Mouse (Mus musculus): ENCODE measurements around the gene Recql5. TPM values are rescaled to one million over a fixed set of nuclear protein-coding genes. Genes with fewer than 3 reads are reported as not detected.
A peak's percentile ranks its signal among the peaks of the same experiment; 100 is the strongest.

Recql5 gene
- polyA plus RNA-seq, 1 experiment from 2014 or later: 19.1 TPM

DNA sequence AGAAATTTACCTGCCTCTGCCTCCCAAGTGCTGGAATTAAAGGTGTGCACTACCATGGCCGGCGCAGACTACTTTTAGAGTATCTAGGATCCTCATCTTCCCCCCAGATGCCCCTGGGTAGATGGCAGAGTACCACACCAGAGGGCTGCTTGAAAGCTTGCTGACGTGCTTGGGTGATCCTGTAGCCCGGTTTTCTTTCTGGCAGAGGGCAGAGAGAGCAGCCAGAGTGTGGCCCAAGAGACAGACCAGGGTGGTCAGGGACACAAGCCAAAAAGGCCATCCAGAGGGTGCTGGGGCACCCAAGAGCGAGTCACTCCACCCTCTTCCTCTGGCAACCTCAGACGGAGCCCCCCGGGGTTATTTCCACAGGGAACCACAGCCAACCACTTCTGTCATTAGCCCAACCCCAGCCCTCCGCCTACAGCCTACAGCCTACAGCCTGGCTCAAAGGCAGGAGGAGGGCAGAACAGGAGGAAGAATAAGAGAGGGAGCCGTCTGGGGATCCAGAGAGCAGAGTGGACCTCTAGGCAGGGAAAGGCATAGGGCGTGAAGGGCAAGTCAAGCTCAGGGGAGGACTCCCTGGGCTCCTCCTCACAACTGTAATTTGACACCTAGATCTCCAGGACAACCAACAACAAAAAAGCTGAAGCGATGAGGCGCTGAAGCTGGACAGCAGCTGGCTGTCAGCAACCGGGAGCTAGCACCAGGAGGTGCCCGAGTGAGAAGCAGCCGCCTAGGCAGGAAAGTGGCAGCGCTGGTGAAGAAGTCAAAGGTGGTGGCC is 33.6 kb downstream of the Recql5 start, which contains the start of gene Smim5:
Gene Smim5, plus strand, starts transcription at position 481 of the 781 bp plus-strand sequence.
- peaks cover 55% of the 10 kb centered on the region for H3K4me1 ChIP-seq (ENCODE audit: control insufficient read depth, insufficient read depth, low read length)
- H3K4me2 ChIP-seq (replicated peaks; ENCODE audit: low read depth, low read length): peak within 1 kb of the TSS; percentile 21
- peak; percentile 87 for ATAC-seq (ENCODE audit: low FRiP score, low TSS enrichment)
- H3K27me3 ChIP-seq (ENCODE audit: control insufficient read depth, insufficient read depth, low read length): no peaks in the 10 kb centered on the region
- no peaks in the 10 kb centered on the region for H3K9me3 ChIP-seq (ENCODE audit: control insufficient read depth, low read length)
- H3K4me3 ChIP-seq (ENCODE audit: low read length): no peak within 1 kb of the TSS
- H3K36me3 ChIP-seq (ENCODE audit: control insufficient read depth, insufficient read depth, low read length): peaks cover 15% of the 10 kb centered on the region; the same call in 1 of the 2 replicates
- 20% methylated on average over 16 of the region's 16 CpGs for WGBS
- 0 out of 2 replicates have a peak within 1 kb of the TSS, but pooled peaks have one; percentile 38 for H3K9ac ChIP-seq (ENCODE audit: low read depth, low read length)
- peak within 1 kb of the TSS; percentile 80 for H3K27ac ChIP-seq (ENCODE audit: low read depth, low read length)

GRCm38 (mm10) chr11:115898886-115899285 is 34.4 kb downstream of the Recql5 start:
- Histone ChIP-seq H3K9ac (ENCODE audit: low read depth, low read length) (0 out of 2 replicates have a peak overlapping the region, but pooled peaks have one; percentile 12), H3K27ac (ENCODE audit: low read depth, low read length) (peak overlapping the region; percentile 80), H3K4me3 (ENCODE audit: low read length) (no peak overlapping the region), H3K27me3 (ENCODE audit: control insufficient read depth, insufficient read depth, low read length) (no peaks in the 10 kb centered on the region), H3K4me2 (replicated peaks; ENCODE audit: low read depth, low read length) (no peak overlapping the region), H3K9me3 (ENCODE audit: control insufficient read depth, low read length) (no peaks in the 10 kb centered on the region), H3K36me3 (ENCODE audit: control insufficient read depth, insufficient read depth, low read length) (peaks cover 23% of the 10 kb centered on the region), H3K4me1 (ENCODE audit: control insufficient read depth, insufficient read depth, low read length) (peaks cover 48% of the 10 kb centered on the region)
- WGBS: 2% methylated on average over 4 of the region's 4 CpGs
- no peak for ATAC-seq (ENCODE audit: low FRiP score, low TSS enrichment)

GRCm38 (mm10) chr11:115898446-115898845 is 34.8 kb downstream of the Recql5 start:
- H3K27ac ChIP-seq (ENCODE audit: low read depth, low read length): no peak overlapping the region
- H3K4me3 ChIP-seq (ENCODE audit: low read length): no peak overlapping the region
- 84% methylated on average over 7 of the region's 7 CpGs for WGBS
- peaks cover 27% of the 10 kb centered on the region for H3K36me3 ChIP-seq (ENCODE audit: control insufficient read depth, insufficient read depth, low read length)
- H3K4me1 ChIP-seq (ENCODE audit: control insufficient read depth, insufficient read depth, low read length): peaks cover 43% of the 10 kb centered on the region
- H3K9ac ChIP-seq (ENCODE audit: low read depth, low read length): no peak overlapping the region
- no peaks in the 10 kb centered on the region for H3K27me3 ChIP-seq (ENCODE audit: control insufficient read depth, insufficient read depth, low read length)
- ATAC-seq (ENCODE audit: low FRiP score, low TSS enrichment): no peak
- no peak overlapping the region for H3K4me2 ChIP-seq (replicated peaks; ENCODE audit: low read depth, low read length)
- no peaks in the 10 kb centered on the region for H3K9me3 ChIP-seq (ENCODE audit: control insufficient read depth, low read length)

DNA sequence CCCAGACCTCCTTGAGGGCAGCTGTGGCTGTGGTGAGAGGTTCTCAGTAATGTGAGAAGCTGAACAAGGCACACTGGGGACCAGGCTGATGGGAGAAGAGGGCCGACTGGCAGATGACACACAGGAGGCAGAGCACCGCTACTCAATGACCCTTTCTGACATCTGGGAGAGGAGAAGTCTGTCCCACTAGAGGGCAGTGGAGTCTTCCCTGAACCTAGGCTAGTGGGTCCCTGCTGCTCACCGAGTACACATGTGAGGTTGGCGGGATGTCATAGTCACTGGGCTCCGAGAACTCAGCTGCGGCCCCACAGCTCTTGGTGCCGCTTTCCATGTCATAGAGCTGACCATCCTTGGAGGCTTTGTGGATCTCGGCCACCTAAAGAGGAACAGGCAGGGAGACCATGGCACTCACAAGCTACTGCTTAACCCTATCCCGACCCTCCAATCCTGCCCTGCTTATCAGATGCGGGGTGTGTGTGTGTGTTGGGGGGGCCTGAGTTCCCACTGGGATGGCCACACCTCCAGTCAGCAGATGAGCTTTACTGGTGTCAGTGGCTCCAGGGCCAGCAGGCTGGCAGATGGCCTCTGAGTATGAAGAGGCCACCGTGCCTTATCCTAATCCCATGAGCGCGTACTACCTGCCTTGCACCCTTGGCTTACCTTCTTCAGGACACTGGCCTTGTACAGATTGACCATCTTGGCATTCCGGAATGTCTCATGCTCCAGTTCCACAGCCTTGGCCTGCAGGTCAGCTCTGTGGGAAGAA is 38.3 kb downstream of the Recql5 start:
- Histone ChIP-seq H3K4me3 (ENCODE audit: low read length) (no peak overlapping the region), H3K27ac (ENCODE audit: low read depth, low read length) (no peak overlapping the region), H3K36me3 (ENCODE audit: control insufficient read depth, insufficient read depth, low read length) (peaks cover 34% of the 10 kb centered on the region), H3K27me3 (ENCODE audit: control insufficient read depth, insufficient read depth, low read length) (no peaks in the 10 kb centered on the region), H3K9me3 (ENCODE audit: control insufficient read depth, low read length) (no peaks in the 10 kb centered on the region), H3K4me1 (ENCODE audit: control insufficient read depth, insufficient read depth, low read length) (peaks cover 16% of the 10 kb centered on the region), H3K4me2 (replicated peaks; ENCODE audit: low read depth, low read length) (no peak overlapping the region), H3K9ac (ENCODE audit: low read depth, low read length) (no peak overlapping the region)
- 72% methylated on average over 14 of the region's 14 CpGs for WGBS
- no peak for ATAC-seq (ENCODE audit: low FRiP score, low TSS enrichment)

DNA sequence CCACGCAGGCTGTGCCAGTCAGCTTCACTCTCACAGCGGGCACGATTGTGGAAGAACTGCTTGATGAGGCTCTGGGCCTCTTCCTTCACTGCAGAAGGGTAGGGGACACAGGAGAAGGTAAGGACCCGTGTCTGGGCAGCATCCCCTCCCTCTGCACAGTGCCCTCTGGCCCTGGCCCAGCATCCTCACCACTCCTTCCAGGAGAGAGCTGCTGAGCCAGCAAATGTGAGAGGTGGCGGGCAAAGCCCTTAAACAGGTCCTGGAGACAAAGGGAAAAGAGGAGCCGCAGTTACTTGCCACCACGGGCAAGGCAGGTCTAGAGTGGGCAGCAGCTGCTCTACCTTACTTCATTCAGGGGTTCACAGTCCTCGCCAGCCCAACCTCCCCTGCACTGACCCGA is 40.2 kb downstream of the Recql5 start:
- Histone ChIP-seq H3K4me2 (replicated peaks; ENCODE audit: low read depth, low read length) (no peak overlapping the region), H3K4me3 (ENCODE audit: low read length) (no peak overlapping the region), H3K9ac (ENCODE audit: low read depth, low read length) (no peak overlapping the region), H3K27me3 (ENCODE audit: control insufficient read depth, insufficient read depth, low read length) (no peaks in the 10 kb centered on the region), H3K36me3 (ENCODE audit: control insufficient read depth, insufficient read depth, low read length) (peaks cover 34% of the 10 kb centered on the region), H3K4me1 (ENCODE audit: control insufficient read depth, insufficient read depth, low read length) (no peaks in the 10 kb centered on the region), H3K9me3 (ENCODE audit: control insufficient read depth, low read length) (no peaks in the 10 kb centered on the region), H3K27ac (ENCODE audit: low read depth, low read length) (no peak overlapping the region)
- no peak for ATAC-seq (ENCODE audit: low FRiP score, low TSS enrichment)
- 91% methylated on average over 9 of the region's 9 CpGs for WGBS

DNA sequence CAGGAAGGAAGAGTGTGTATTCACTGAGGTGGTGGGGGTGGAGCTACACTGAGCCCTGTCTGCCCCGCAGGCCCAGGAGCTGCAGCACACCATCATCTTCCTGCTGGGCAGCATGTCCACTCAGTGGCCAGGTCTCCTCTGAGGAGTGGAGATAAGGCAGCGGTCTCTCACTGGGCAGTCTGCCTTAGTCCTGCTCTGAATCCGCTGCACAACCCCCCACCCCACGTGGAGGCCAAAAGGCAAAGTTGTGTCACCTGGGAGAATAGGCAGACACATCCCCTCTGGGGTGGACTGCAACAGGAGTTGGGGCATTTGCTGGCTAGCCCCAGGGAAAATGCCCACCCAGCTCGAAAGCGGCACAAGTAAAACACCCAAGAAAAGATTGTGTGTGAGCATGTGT is 41.1 kb downstream of the Recql5 start:
- no peak overlapping the region for H3K27ac ChIP-seq (ENCODE audit: low read depth, low read length)
- H3K9me3 ChIP-seq (ENCODE audit: control insufficient read depth, low read length): no peaks in the 10 kb centered on the region
- no peak overlapping the region for H3K9ac ChIP-seq (ENCODE audit: low read depth, low read length)
- ATAC-seq (ENCODE audit: low FRiP score, low TSS enrichment): no peak
- no peak overlapping the region for H3K4me3 ChIP-seq (ENCODE audit: low read length)
- WGBS: 65% methylated on average over 6 of the region's 6 CpGs
- H3K4me2 ChIP-seq (replicated peaks; ENCODE audit: low read depth, low read length): no peak overlapping the region
- H3K4me1 ChIP-seq (ENCODE audit: control insufficient read depth, insufficient read depth, low read length): no peaks in the 10 kb centered on the region
- H3K27me3 ChIP-seq (ENCODE audit: control insufficient read depth, insufficient read depth, low read length): no peaks in the 10 kb centered on the region
- peaks cover 34% of the 10 kb centered on the region for H3K36me3 ChIP-seq (ENCODE audit: control insufficient read depth, insufficient read depth, low read length)

- Histone ChIP-seq H3K27me3 (ENCODE audit: control insufficient read depth, insufficient read depth, low read length) (no peaks in the 10 kb centered on the region), H3K4me1 (ENCODE audit: control insufficient read depth, insufficient read depth, low read length) (no peaks in the 10 kb centered on the region), H3K36me3 (ENCODE audit: control insufficient read depth, insufficient read depth, low read length) (peaks cover 14% of the 10 kb centered on the region), H3K4me2 (replicated peaks; ENCODE audit: low read depth, low read length) (no peak overlapping the region), H3K27ac (ENCODE audit: low read depth, low read length) (no peak overlapping the region), H3K4me3 (ENCODE audit: low read length) (no peak overlapping the region), H3K9me3 (ENCODE audit: control insufficient read depth, low read length) (no peaks in the 10 kb centered on the region), H3K9ac (ENCODE audit: low read depth, low read length) (no peak overlapping the region)
- ATAC-seq (ENCODE audit: low FRiP score, low TSS enrichment): no peak
- 84% methylated on average over 6 of the region's 6 CpGs for WGBS
These were observed 44.1 kb downstream of the Recql5 start for GRCm38 (mm10) chr11:115889159-115889558.

- no peaks in the 10 kb centered on the region for H3K9me3 ChIP-seq (ENCODE audit: control insufficient read depth, low read length)
- no peak overlapping the region for H3K4me2 ChIP-seq (replicated peaks; ENCODE audit: low read depth, low read length)
- H3K36me3 ChIP-seq (ENCODE audit: control insufficient read depth, insufficient read depth, low read length): peaks cover 3% of the 10 kb centered on the region; the same call in 1 of the 2 replicates
- no peak overlapping the region for H3K9ac ChIP-seq (ENCODE audit: low read depth, low read length)
- no peak overlapping the region for H3K27ac ChIP-seq (ENCODE audit: low read depth, low read length)
- no peaks in the 10 kb centered on the region; the same call in 1 of the 2 replicates for H3K27me3 ChIP-seq (ENCODE audit: control insufficient read depth, insufficient read depth, low read length)
- ATAC-seq (ENCODE audit: low FRiP score, low TSS enrichment): no peak
- 90% methylated on average over 5 of the region's 5 CpGs for WGBS
- H3K4me1 ChIP-seq (ENCODE audit: control insufficient read depth, insufficient read depth, low read length): no peaks in the 10 kb centered on the region
- H3K4me3 ChIP-seq (ENCODE audit: low read length): no peak overlapping the region
These were observed 45.3 kb downstream of the Recql5 start for GRCm38 (mm10) chr11:115888020-115888419.

- Histone ChIP-seq H3K27ac (ENCODE audit: low read depth, low read length) (no peak overlapping the region), H3K4me1 (ENCODE audit: control insufficient read depth, insufficient read depth, low read length) (no peaks in the 10 kb centered on the region), H3K9ac (ENCODE audit: low read depth, low read length) (no peak overlapping the region), H3K27me3 (ENCODE audit: control insufficient read depth, insufficient read depth, low read length) (no peaks in the 10 kb centered on the region; the same call in 1 of the 2 replicates), H3K4me3 (ENCODE audit: low read length) (no peak overlapping the region), H3K36me3 (ENCODE audit: control insufficient read depth, insufficient read depth, low read length) (no peaks in the 10 kb centered on the region), H3K4me2 (replicated peaks; ENCODE audit: low read depth, low read length) (no peak overlapping the region), H3K9me3 (ENCODE audit: control insufficient read depth, low read length) (no peaks in the 10 kb centered on the region)
- ATAC-seq (ENCODE audit: low FRiP score, low TSS enrichment): no peak
- WGBS: 84% methylated on average over 11 of the region's 11 CpGs
These were observed 46.8 kb downstream of the Recql5 start for GRCm38 (mm10) chr11:115886446-115886845.

Data from kidney, embryonic 14.5 days (tissue).